Mouse (Mus musculus) heart, embryonic 10.5 days (tissue): ENCODE results near the gene Lyl1. TPM values are rescaled to one million over a fixed set of nuclear protein-coding genes. Genes with fewer than 3 reads are reported as not detected.

Experiments used
- DNase-seq: peaks from one replicate; pipeline ENCODE4 v3.0.0-alpha.2; 2017; ENCODE audit warnings: low spot score
- H3K27ac ChIP-seq: fragments of 300-500 bp; sonication (generic); 2 replicates; pipeline ENCODE4 v1.5.1; 2016; ENCODE audit warnings: mild to moderate bottlenecking
- H3K27me3 ChIP-seq: fragments of 300-500 bp; sonication (generic); 2 replicates; pipeline ENCODE4 v1.6.1; 2016; ENCODE audit warnings: mild to moderate bottlenecking; ENCODE audit not compliant: poor library complexity, insufficient read depth, severe bottlenecking
- H3K36me3 ChIP-seq: fragments of 300-500 bp; sonication (generic); 2 replicates; pipeline ENCODE4 v1.6.1; 2016; ENCODE audit warnings: mild to moderate bottlenecking, moderate library complexity
- H3K4me1 ChIP-seq: fragments of 300-500 bp; sonication (generic); 2 replicates; pipeline ENCODE4 v1.6.1; 2016; ENCODE audit warnings: mild to moderate bottlenecking
- H3K4me3 ChIP-seq: fragments of 300-500 bp; sonication (generic); 2 replicates; pipeline ENCODE4 v1.5.1; 2016; ENCODE audit warnings: mild to moderate bottlenecking, moderate library complexity
- H3K9me3 ChIP-seq: fragments of 300-500 bp; sonication (generic); 2 replicates; pipeline ENCODE4 v1.6.1; 2016; ENCODE audit warnings: mild to moderate bottlenecking, moderate library complexity
- WGBS: fragments of 180-500 bp; shearing (Covaris S2); methylation state at CpG from one replicate; pipeline ENCODE4 v1.1.7; 2016; 5-methylcytosine and 5-hydroxymethylcytosine counted together
- polyA plus RNA-seq: library from polyadenylated mRNA; unstranded; fragments of >200 nt; fragmentation: Nextera tagmentation; extraction: Ambion mirVana; gene quantifications from 2 replicates; pipeline ENCODE4 v1.2.1, GENCODE M21; 2016

Gene Lyl1
- polyA plus RNA-seq, 1 experiment from 2014 or later: 18.5 TPM

GRCm38 (mm10) chr8:84708774-84709475, 7.7 kb downstream of the Lyl1 start:
- Histone ChIP-seq H3K27me3 (peaks cover 95% of the 10 kb centered on the region), H3K36me3 (no peaks in the 10 kb centered on the region), H3K27ac (peak overlapping the region; percentile 17; the same call in 1 of the 2 replicates), H3K9me3 (no peaks in the 10 kb centered on the region), H3K4me1 (peaks cover 69% of the 10 kb centered on the region), H3K4me3 (0 out of 2 replicates have a peak overlapping the region, but pooled peaks have one; percentile 15)
- 16% methylated on average over 12 of the region's 12 CpGs for WGBS
- DNase-seq: peak; percentile 93

GRCm38 (mm10) chr8:84709931-84710330, 8.7 kb downstream of the Lyl1 start:
- no peak for DNase-seq
- Histone ChIP-seq H3K4me3 (no peak overlapping the region), H3K4me1 (peaks cover 62% of the 10 kb centered on the region), H3K36me3 (no peaks in the 10 kb centered on the region), H3K9me3 (no peaks in the 10 kb centered on the region), H3K27me3 (peaks cover 95% of the 10 kb centered on the region), H3K27ac (0 out of 2 replicates have a peak overlapping the region, but pooled peaks have one; percentile 17)
- WGBS: 98% methylated on average over 1 of the region's 1 CpGs

GRCm38 (mm10) chr8:84711312-84711711, 10.1 kb downstream of the Lyl1 start:
- no peak overlapping the region for H3K4me3 ChIP-seq
- 43% methylated on average over 3 of the region's 3 CpGs for WGBS
- H3K9me3 ChIP-seq: no peaks in the 10 kb centered on the region
- peaks cover 63% of the 10 kb centered on the region for H3K4me1 ChIP-seq
- peak overlapping the region; percentile 29 for H3K27ac ChIP-seq
- H3K36me3 ChIP-seq: no peaks in the 10 kb centered on the region
- peaks cover 100% of the 10 kb centered on the region for H3K27me3 ChIP-seq
- DNase-seq: no peak

GRCm38 (mm10) chr8:84711933-84712758, 10.9 kb downstream of the Lyl1 start:
- H3K36me3 ChIP-seq: no peaks in the 10 kb centered on the region
- no peak for DNase-seq
- peaks cover 55% of the 10 kb centered on the region for H3K4me1 ChIP-seq
- 26% methylated on average over 10 of the region's 11 CpGs for WGBS
- H3K27ac ChIP-seq: peak overlapping the region; percentile 37; the same call in 1 of the 2 replicates
- no peak overlapping the region for H3K4me3 ChIP-seq
- no peaks in the 10 kb centered on the region for H3K9me3 ChIP-seq
- peaks cover 100% of the 10 kb centered on the region for H3K27me3 ChIP-seq

- 37% methylated on average over 3 of the region's 3 CpGs for WGBS
- Histone ChIP-seq H3K27ac (peak overlapping the region; percentile 37; the same call in 1 of the 2 replicates), H3K27me3 (peaks cover 100% of the 10 kb centered on the region), H3K4me1 (peaks cover 49% of the 10 kb centered on the region), H3K4me3 (no peak overlapping the region), H3K36me3 (no peaks in the 10 kb centered on the region), H3K9me3 (no peaks in the 10 kb centered on the region)
- no peak for DNase-seq
Observed at GRCm38 (mm10) chr8:84712759-84713120, 11.5 kb downstream of the Lyl1 start.

GRCm38 (mm10) chr8:84713381-84713780, 12.1 kb downstream of the Lyl1 start:
- H3K4me3 ChIP-seq: no peak overlapping the region
- H3K27ac ChIP-seq: peak overlapping the region; percentile 37
- no peaks in the 10 kb centered on the region for H3K36me3 ChIP-seq
- WGBS: 38% methylated on average over 4 of the region's 4 CpGs
- H3K27me3 ChIP-seq: peaks cover 100% of the 10 kb centered on the region
- H3K9me3 ChIP-seq: no peaks in the 10 kb centered on the region
- no peak for DNase-seq
- peaks cover 43% of the 10 kb centered on the region for H3K4me1 ChIP-seq

GRCm38 (mm10) chr8:84714161-84714560, 12.9 kb downstream of the Lyl1 start:
- DNase-seq: no peak
- peaks cover 100% of the 10 kb centered on the region for H3K27me3 ChIP-seq
- H3K4me3 ChIP-seq: no peak overlapping the region
- H3K27ac ChIP-seq: peak overlapping the region; percentile 37; the same call in 1 of the 2 replicates
- H3K4me1 ChIP-seq: peaks cover 42% of the 10 kb centered on the region
- H3K36me3 ChIP-seq: no peaks in the 10 kb centered on the region
- H3K9me3 ChIP-seq: no peaks in the 10 kb centered on the region
- WGBS: 57% methylated on average over 4 of the region's 4 CpGs

- H3K4me1 ChIP-seq: peaks cover 39% of the 10 kb centered on the region
- H3K9me3 ChIP-seq: no peaks in the 10 kb centered on the region
- H3K27ac ChIP-seq: peak overlapping the region; percentile 52; the same call in 1 of the 2 replicates
- no peak for DNase-seq
- peaks cover 100% of the 10 kb centered on the region for H3K27me3 ChIP-seq
- no peaks in the 10 kb centered on the region for H3K36me3 ChIP-seq
- 4% methylated on average over 27 of the region's 27 CpGs for WGBS
- H3K4me3 ChIP-seq: peak overlapping the region; percentile 47
Observed at GRCm38 (mm10) chr8:84715893-84716468, 14.7 kb downstream of the Lyl1 start.

GRCm38 (mm10) chr8:84716790-84717189, 15.5 kb downstream of the Lyl1 start:
- 85% methylated on average over 11 of the region's 11 CpGs for WGBS
- no peak overlapping the region for H3K27ac ChIP-seq
- no peak for DNase-seq
- peaks cover 36% of the 10 kb centered on the region for H3K4me1 ChIP-seq
- no peaks in the 10 kb centered on the region for H3K36me3 ChIP-seq
- no peak overlapping the region for H3K4me3 ChIP-seq
- no peaks in the 10 kb centered on the region for H3K9me3 ChIP-seq
- peaks cover 100% of the 10 kb centered on the region for H3K27me3 ChIP-seq

- Histone ChIP-seq H3K27me3 (peaks cover 92% of the 10 kb centered on the region), H3K4me3 (no peak overlapping the region), H3K4me1 (peaks cover 35% of the 10 kb centered on the region), H3K36me3 (no peaks in the 10 kb centered on the region), H3K9me3 (no peaks in the 10 kb centered on the region), H3K27ac (no peak overlapping the region)
- DNase-seq: no peak
- WGBS: 81% methylated on average over 5 of the region's 5 CpGs
Observed at GRCm38 (mm10) chr8:84718476-84718875, 17.2 kb downstream of the Lyl1 start.

- H3K4me3 ChIP-seq: no peak overlapping the region
- no peaks in the 10 kb centered on the region for H3K9me3 ChIP-seq
- H3K27me3 ChIP-seq: peaks cover 92% of the 10 kb centered on the region
- 81% methylated on average over 5 of the region's 5 CpGs for WGBS
- H3K4me1 ChIP-seq: peaks cover 35% of the 10 kb centered on the region
- DNase-seq: no peak
- H3K36me3 ChIP-seq: no peaks in the 10 kb centered on the region
- H3K27ac ChIP-seq: no peak overlapping the region
Observed at GRCm38 (mm10) chr8:84718959-84719690, 17.9 kb downstream of the Lyl1 start.

- Histone ChIP-seq H3K36me3 (no peaks in the 10 kb centered on the region), H3K27me3 (peaks cover 75% of the 10 kb centered on the region), H3K4me3 (peak overlapping the region; percentile 38)
Observed at GRCm38 (mm10) chr8:84722530-84722849, 21.2 kb downstream of the Lyl1 start.

More at GRCm38 (mm10) chr8:84722530-84722849, 21.2 kb downstream of the Lyl1 start:
- no peak for DNase-seq
- Histone ChIP-seq H3K9me3 (no peaks in the 10 kb centered on the region), H3K4me1 (peaks cover 58% of the 10 kb centered on the region), H3K27ac (peak overlapping the region; percentile 87)
- WGBS: 61% methylated on average over 6 of the region's 6 CpGs
